Mouse (Mus musculus): ENCODE data around the gene Hcfc1r1.

The Hcfc1r1 gene

GRCm38 (mm10) chr17:23722376-23723125 lies 49.2 kb downstream of the Hcfc1r1 start, which contains the start of gene 1520401A03Rik:
1520401A03Rik (minus strand) TSS chr17:23722783.
- no peak for DNase-seq

Measured in cerebellum, postnatal 25 days (tissue).